31 mouse cellular contexts compared by ENCODE assay signal in genomic region chr6:141410836-141411235, GRCm38 (mm10).
"Had no signal": no experiment of that assay in that cellular context is flagged by ENCODE, and none has a peak within 500 bp of the region (broad histone marks: within the 10 kb centered on the region; RNA-seq: fewer than 3 reads in every experiment).

No protein-coding gene starts in this region.

- H3K4me2 ChIP-seq: limb, embryonic 12.5 days; limb, embryonic 13.5 days; limb, embryonic 15.5 days; liver, embryonic 11.5 days; liver, embryonic 12.5 days; liver, embryonic 13.5 days; liver, embryonic 15.5 days; lung, embryonic 15.5 days; midbrain, embryonic 11.5 days; midbrain, embryonic 12.5 days; midbrain, embryonic 13.5 days; midbrain, embryonic 15.5 days; neural tube, embryonic 12.5 days; neural tube, embryonic 13.5 days had no signal

- H3K36me3 ChIP-seq: limb, embryonic 10.5 days; limb, embryonic 12.5 days; limb, embryonic 13.5 days; limb, embryonic 15.5 days; liver, embryonic 12.5 days; liver, embryonic 13.5 days; liver, embryonic 15.5 days; lung, embryonic 15.5 days; midbrain, embryonic 10.5 days; midbrain, embryonic 12.5 days; midbrain, embryonic 13.5 days; midbrain, embryonic 15.5 days; neural tube, embryonic 12.5 days; neural tube, embryonic 13.5 days had no signal

- H3K4me1 ChIP-seq: limb, embryonic 12.5 days; limb, embryonic 13.5 days; limb, embryonic 15.5 days; liver, embryonic 12.5 days; liver, embryonic 13.5 days; liver, embryonic 15.5 days; lung, embryonic 15.5 days; megakaryocyte, embryonic 14.5 days; midbrain, embryonic 12.5 days; midbrain, embryonic 15.5 days; neural tube, embryonic 12.5 days had no signal

- ATAC-seq: liver, embryonic 12.5 days; liver, postnatal 0 days; lung, postnatal 0 days; midbrain, embryonic 13.5 days; midbrain, embryonic 15.5 days; midbrain, embryonic 16.5 days had no signal

- H3K27me3 ChIP-seq: limb, embryonic 12.5 days; limb, embryonic 13.5 days; limb, embryonic 15.5 days; liver, embryonic 12.5 days; liver, embryonic 13.5 days; liver, embryonic 15.5 days; lung, embryonic 15.5 days; megakaryocyte, embryonic 14.5 days; midbrain, embryonic 12.5 days; midbrain, embryonic 13.5 days; midbrain, embryonic 15.5 days; neural tube, embryonic 12.5 days; neural tube, embryonic 13.5 days had no signal

- H3K4me3 ChIP-seq: limb, embryonic 10.5 days; limb, embryonic 12.5 days; limb, embryonic 13.5 days; limb, embryonic 15.5 days; liver, embryonic 12.5 days; liver, embryonic 13.5 days; liver, embryonic 15.5 days; lung, embryonic 15.5 days; megakaryocyte, embryonic 14.5 days; midbrain, embryonic 10.5 days; midbrain, embryonic 12.5 days; midbrain, embryonic 13.5 days; midbrain, embryonic 15.5 days; myocyte; neural tube, embryonic 12.5 days; neural tube, embryonic 13.5 days had no signal

- DNase-seq: left cerebral cortex, postnatal 4 days; liver; liver, embryonic 13.5 days; liver, postnatal 0 days; lung, adult 18-20 months; lung, adult 2 months; lung, postnatal 10 days; lung, postnatal 14 days; lung, postnatal 36 days; midbrain, embryonic 14.5 days had no signal

- H3K9me3 ChIP-seq: limb, embryonic 10.5 days; limb, embryonic 12.5 days; limb, embryonic 13.5 days; limb, embryonic 15.5 days; liver, embryonic 12.5 days; liver, embryonic 13.5 days; liver, embryonic 15.5 days; lung, embryonic 15.5 days; megakaryocyte, embryonic 14.5 days; midbrain, embryonic 10.5 days; midbrain, embryonic 12.5 days; midbrain, embryonic 13.5 days; midbrain, embryonic 15.5 days; neural tube, embryonic 12.5 days; neural tube, embryonic 13.5 days had no signal

- H3K9ac ChIP-seq: limb, embryonic 12.5 days; limb, embryonic 13.5 days; limb, embryonic 15.5 days; liver, embryonic 12.5 days; liver, embryonic 13.5 days; liver, embryonic 14.5 days; liver, embryonic 15.5 days; liver, postnatal 0 days; lung, embryonic 15.5 days; midbrain, embryonic 12.5 days; midbrain, embryonic 13.5 days; midbrain, embryonic 15.5 days; neural tube, embryonic 12.5 days; neural tube, embryonic 13.5 days had no signal

- H3K27ac ChIP-seq: limb, embryonic 10.5 days; limb, embryonic 12.5 days; limb, embryonic 13.5 days; limb, embryonic 15.5 days; liver, embryonic 12.5 days; liver, embryonic 13.5 days; liver, embryonic 14.5 days; liver, embryonic 15.5 days; lung, embryonic 15.5 days; macrophage; midbrain, embryonic 10.5 days; midbrain, embryonic 12.5 days; midbrain, embryonic 13.5 days; midbrain, embryonic 15.5 days; neural tube, embryonic 12.5 days; neural tube, embryonic 13.5 days had no signal
